Mouse (Mus musculus): ENCODE results near the gene Shank3.

Shank3 gene

GRCm38 (mm10) chr15:89477091-89477491, 22.3 kb upstream of the Shank3 start, which contains the start of gene Arsa:
Gene Arsa, minus strand, starts transcription at chr15:89477425.
- no peak for DNase-seq (ENCODE audit: low read depth, low spot score)

- no peak for DNase-seq (ENCODE audit: low read depth, low spot score)
Observed at GRCm38 (mm10) chr15:89477806-89478205, 21.6 kb upstream of the Shank3 start.

GRCm38 (mm10) chr15:89478622-89479021, 20.8 kb upstream of the Shank3 start:
- DNase-seq (ENCODE audit: low read depth, low spot score): no peak

GRCm38 (mm10) chr15:89480584-89480983, 18.8 kb upstream of the Shank3 start:
- peak; percentile 87 for DNase-seq (ENCODE audit: low read depth, low spot score)

- no peak for DNase-seq (ENCODE audit: low read depth, low spot score)
Observed at GRCm38 (mm10) chr15:89488182-89488581, 11.2 kb upstream of the Shank3 start.

GRCm38 (mm10) chr15:89488611-89489117, 10.8 kb upstream of the Shank3 start:
- no peak for DNase-seq (ENCODE audit: low read depth, low spot score)

- no peak for DNase-seq (ENCODE audit: low read depth, low spot score)
Observed at GRCm38 (mm10) chr15:89494970-89495369, 4.5 kb upstream of the Shank3 start.

GRCm38 (mm10) chr15:89496131-89496530, 3.3 kb upstream of the Shank3 start:
- no peak for DNase-seq (ENCODE audit: low read depth, low spot score)

GRCm38 (mm10) chr15:89496841-89497240, 2.6 kb upstream of the Shank3 start:
- no peak for DNase-seq (ENCODE audit: low read depth, low spot score)

GRCm38 (mm10) chr15:89497391-89498048, 1.9 kb upstream of the Shank3 start:
- DNase-seq (ENCODE audit: low read depth, low spot score): no peak

- peak; percentile 89 for DNase-seq (ENCODE audit: low read depth, low spot score)
Observed at GRCm38 (mm10) chr15:89498049-89498960, 1.1 kb upstream of the Shank3 start.

GRCm38 (mm10) chr15:89499784-89500220, 379 bp downstream of the Shank3 start:
- no peak for DNase-seq (ENCODE audit: low read depth, low spot score)

- peak; percentile 66 for DNase-seq (ENCODE audit: low read depth, low spot score)
Observed at GRCm38 (mm10) chr15:89500221-89500791, 883 bp downstream of the Shank3 start.

GRCm38 (mm10) chr15:89501321-89501720, 1.9 kb downstream of the Shank3 start:
- no peak for DNase-seq (ENCODE audit: low read depth, low spot score)

- no peak for DNase-seq (ENCODE audit: low read depth, low spot score)
Observed at GRCm38 (mm10) chr15:89504838-89505237, 5.4 kb downstream of the Shank3 start.

- no peak for DNase-seq (ENCODE audit: low read depth, low spot score)
Observed at GRCm38 (mm10) chr15:89507751-89508150, 8.3 kb downstream of the Shank3 start.

GRCm38 (mm10) chr15:89512679-89513078, 13.3 kb downstream of the Shank3 start:
- no peak for DNase-seq (ENCODE audit: low read depth, low spot score)

- DNase-seq (ENCODE audit: low read depth, low spot score): peak; percentile 77
Observed at GRCm38 (mm10) chr15:89521951-89522350, 22.5 kb downstream of the Shank3 start.

GRCm38 (mm10) chr15:89522566-89523282, 23.3 kb downstream of the Shank3 start:
- no peak for DNase-seq (ENCODE audit: low read depth, low spot score)

GRCm38 (mm10) chr15:89523283-89523832, 23.9 kb downstream of the Shank3 start:
- DNase-seq (ENCODE audit: low read depth, low spot score): peak; percentile 69

- no peak for DNase-seq (ENCODE audit: low read depth, low spot score)
Observed at GRCm38 (mm10) chr15:89524001-89524571, 24.7 kb downstream of the Shank3 start.

Measured in brain, adult 2 months (tissue).